Mouse (Mus musculus) intestine, embryonic 16.5 days (tissue): ENCODE results near the gene Tmem270. TPM values are rescaled to one million over a fixed set of nuclear protein-coding genes. Genes with fewer than 3 reads are reported as not detected.
A peak's percentile ranks its signal among the peaks of the same experiment; 100 is the strongest.

ENCODE experiments used
- ATAC-seq: fragments of 200-750 bp; cut with Nextera tagmentation; 2 replicates; pipeline ENCODE4 v1.8.0; 2017; ENCODE audit warnings: moderate TSS enrichment, moderate library complexity
- H3K27ac ChIP-seq: fragments of 300-500 bp; sonication (generic); 2 replicates; pipeline ENCODE4 v1.5.1; 2014; ENCODE audit warnings: mild to moderate bottlenecking, low read length
- H3K27me3 ChIP-seq: fragments of 300-500 bp; sonication (generic); replicated peaks from 2 replicates; pipeline ENCODE4 v1.6.1; 2014; ENCODE audit warnings: low read length, control low read depth, mixed read lengths; ENCODE audit not compliant: control insufficient read depth, insufficient read depth
- H3K36me3 ChIP-seq: fragments of 300-500 bp; sonication (generic); 2 replicates; pipeline ENCODE4 v1.6.1; 2014; ENCODE audit warnings: low read length, control low read depth; ENCODE audit not compliant: control insufficient read depth, insufficient read depth
- H3K4me1 ChIP-seq: fragments of 300-500 bp; sonication (generic); 2 replicates; pipeline ENCODE4 v1.6.1; 2014; ENCODE audit warnings: low read length, control low read depth, mixed read lengths; ENCODE audit not compliant: control insufficient read depth, insufficient read depth
- H3K4me2 ChIP-seq: fragments of 300-500 bp; sonication (generic); 2 replicates; pipeline ENCODE4 v1.6.1; 2014; ENCODE audit warnings: low read depth, low read length, control low read depth
- H3K4me3 ChIP-seq: fragments of 300-500 bp; sonication (generic); 2 replicates; pipeline ENCODE4 v1.5.1; 2014; ENCODE audit warnings: mild to moderate bottlenecking, low read length
- H3K9ac ChIP-seq: fragments of 300-500 bp; sonication (generic); 2 replicates; pipeline ENCODE4 v1.6.1; 2014; ENCODE audit warnings: low read depth, low read length
- H3K9me3 ChIP-seq: fragments of 300-500 bp; sonication (generic); 2 replicates; pipeline ENCODE4 v1.6.1; 2016; ENCODE audit warnings: low read length, control low read depth; ENCODE audit not compliant: control insufficient read depth
- WGBS: fragments of 180-500 bp; shearing (Covaris S2); extraction: QIAGEN DNeasy Blood & Tissue Kit; methylation state at CpG from one replicate; pipeline ENCODE4 v1.1.7; 2014; 5-methylcytosine and 5-hydroxymethylcytosine counted together
- polyA plus RNA-seq: library from polyadenylated mRNA; unstranded; fragments of >200 nt; fragmentation: Nextera tagmentation; extraction: Ambion mirVana; gene quantifications from 2 replicates; pipeline ENCODE4 v1.2.1, GENCODE M21; 2015

Tmem270 gene
- polyA plus RNA-seq, 1 experiment from 2014 or later = not detected

GRCm38 (mm10) chr5:134897596-134897995, 8.9 kb downstream of the Tmem270 start:
- no peak overlapping the region for H3K4me3 ChIP-seq
- ATAC-seq = 0 out of 2 replicates have a peak, but pooled peaks have one; percentile 27
- no peaks in the 10 kb centered on the region for H3K27me3 ChIP-seq
- H3K36me3 ChIP-seq = no peaks in the 10 kb centered on the region
- no peaks in the 10 kb centered on the region for H3K9me3 ChIP-seq
- no peak overlapping the region for H3K4me2 ChIP-seq
- H3K9ac ChIP-seq = peak overlapping the region; percentile 54; the same call in 1 of the 2 replicates
- 39% methylated on average over 17 of the region's 17 CpGs for WGBS
- H3K27ac ChIP-seq = peak overlapping the region; percentile 23; the same call in 1 of the 2 replicates
- H3K4me1 ChIP-seq = peaks cover 13% of the 10 kb centered on the region

GRCm38 (mm10) chr5:134896965-134897364, 9.6 kb downstream of the Tmem270 start:
- Histone ChIP-seq H3K4me3 (no peak overlapping the region), H3K27me3 (no peaks in the 10 kb centered on the region), H3K9me3 (no peaks in the 10 kb centered on the region), H3K4me2 (no peak overlapping the region), H3K4me1 (peaks cover 13% of the 10 kb centered on the region), H3K9ac (0 out of 2 replicates have a peak overlapping the region, but pooled peaks have one; percentile 48), H3K27ac (no peak overlapping the region), H3K36me3 (no peaks in the 10 kb centered on the region)
- WGBS = 84% methylated on average over 8 of the region's 8 CpGs
- no peak for ATAC-seq

GRCm38 (mm10) chr5:134895291-134895690, 11.2 kb downstream of the Tmem270 start:
- no peak overlapping the region for H3K9ac ChIP-seq
- 60% methylated on average over 8 of the region's 8 CpGs for WGBS
- H3K4me1 ChIP-seq = peaks cover 13% of the 10 kb centered on the region
- H3K36me3 ChIP-seq = no peaks in the 10 kb centered on the region
- no peak overlapping the region for H3K27ac ChIP-seq
- no peak overlapping the region for H3K4me3 ChIP-seq
- H3K4me2 ChIP-seq = no peak overlapping the region
- no peaks in the 10 kb centered on the region for H3K27me3 ChIP-seq
- H3K9me3 ChIP-seq = no peaks in the 10 kb centered on the region
- peak; percentile 69 for ATAC-seq

GRCm38 (mm10) chr5:134892717-134893116, 13.8 kb downstream of the Tmem270 start:
- no peak for ATAC-seq
- WGBS = 77% methylated on average over 5 of the region's 5 CpGs
- Histone ChIP-seq H3K9ac (no peak overlapping the region), H3K36me3 (no peaks in the 10 kb centered on the region), H3K27me3 (no peaks in the 10 kb centered on the region), H3K4me3 (no peak overlapping the region), H3K9me3 (no peaks in the 10 kb centered on the region), H3K27ac (no peak overlapping the region), H3K4me2 (no peak overlapping the region), H3K4me1 (peaks cover 10% of the 10 kb centered on the region)

GRCm38 (mm10) chr5:134891552-134891951, 15.0 kb downstream of the Tmem270 start:
- 69% methylated on average over 8 of the region's 8 CpGs for WGBS
- Histone ChIP-seq H3K36me3 (no peaks in the 10 kb centered on the region), H3K4me1 (no peaks in the 10 kb centered on the region), H3K9ac (no peak overlapping the region), H3K9me3 (no peaks in the 10 kb centered on the region), H3K4me2 (no peak overlapping the region), H3K4me3 (no peak overlapping the region), H3K27me3 (no peaks in the 10 kb centered on the region), H3K27ac (peak overlapping the region; percentile 57)
- no peak for ATAC-seq

GRCm38 (mm10) chr5:134890601-134891054, 15.9 kb downstream of the Tmem270 start:
- no peaks in the 10 kb centered on the region for H3K36me3 ChIP-seq
- H3K27ac ChIP-seq = no peak overlapping the region
- H3K4me2 ChIP-seq = no peak overlapping the region
- H3K4me1 ChIP-seq = no peaks in the 10 kb centered on the region
- H3K9ac ChIP-seq = no peak overlapping the region
- H3K27me3 ChIP-seq = no peaks in the 10 kb centered on the region
- no peaks in the 10 kb centered on the region for H3K9me3 ChIP-seq
- no peak for ATAC-seq
- WGBS = 78% methylated on average over 6 of the region's 6 CpGs
- H3K4me3 ChIP-seq = no peak overlapping the region

- H3K9me3 ChIP-seq = no peaks in the 10 kb centered on the region
- no peaks in the 10 kb centered on the region for H3K27me3 ChIP-seq
- no peaks in the 10 kb centered on the region for H3K4me1 ChIP-seq
- no peak overlapping the region for H3K9ac ChIP-seq
- 81% methylated on average over 7 of the region's 7 CpGs for WGBS
- H3K36me3 ChIP-seq = no peaks in the 10 kb centered on the region
- no peak overlapping the region for H3K4me3 ChIP-seq
- H3K27ac ChIP-seq = no peak overlapping the region
- H3K4me2 ChIP-seq = no peak overlapping the region
- no peak for ATAC-seq
Measured at GRCm38 (mm10) chr5:134888505-134888904, 18.0 kb downstream of the Tmem270 start.

- Histone ChIP-seq H3K4me3 (no peak overlapping the region), H3K9me3 (no peaks in the 10 kb centered on the region), H3K4me2 (no peak overlapping the region), H3K36me3 (no peaks in the 10 kb centered on the region), H3K27ac (0 out of 2 replicates have a peak overlapping the region, but pooled peaks have one; percentile 27), H3K4me1 (no peaks in the 10 kb centered on the region), H3K9ac (no peak overlapping the region), H3K27me3 (no peaks in the 10 kb centered on the region)
- 50% methylated on average over 18 of the region's 18 CpGs for WGBS
- ATAC-seq = peak; percentile 62
Measured at GRCm38 (mm10) chr5:134887447-134888335, 18.8 kb downstream of the Tmem270 start.

GRCm38 (mm10) chr5:134883077-134883476, 23.5 kb downstream of the Tmem270 start:
- ATAC-seq = 0 out of 2 replicates have a peak, but pooled peaks have one; percentile 36
- Histone ChIP-seq H3K9ac (no peak overlapping the region), H3K27ac (no peak overlapping the region), H3K4me3 (no peak overlapping the region), H3K4me2 (no peak overlapping the region), H3K27me3 (no peaks in the 10 kb centered on the region), H3K9me3 (no peaks in the 10 kb centered on the region), H3K36me3 (no peaks in the 10 kb centered on the region), H3K4me1 (no peaks in the 10 kb centered on the region)
- WGBS = 49% methylated on average over 3 of the region's 3 CpGs
